Mouse (Mus musculus) lung, postnatal 25 days (tissue): ENCODE measurements around the gene Icos.

Experiments used
- DNase-seq: peaks from one replicate; pipeline ENCODE4 v3.0.0; 2022; ENCODE audit warnings: low spot score

Gene Icos

DNA sequence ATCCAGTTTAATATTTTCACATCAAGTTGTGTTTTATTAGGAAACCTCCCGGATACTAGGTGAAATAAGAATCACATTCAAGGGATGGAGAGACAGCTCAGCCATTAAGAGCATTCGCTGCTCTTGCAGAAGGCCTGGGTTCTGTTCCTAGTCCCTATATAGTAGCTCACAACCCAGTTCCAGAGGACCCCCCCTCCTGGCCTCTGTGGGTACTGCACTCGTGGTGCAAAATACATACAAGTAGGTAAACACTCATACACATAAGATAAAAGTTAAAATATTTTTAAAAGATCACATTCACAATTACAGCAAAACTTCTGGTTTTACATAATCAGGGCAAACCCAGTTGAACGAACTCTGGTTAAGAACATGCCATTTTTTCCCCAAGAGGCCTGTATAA, 15.6 kb upstream of the Icos start:
- DNase-seq: no peak

DNA sequence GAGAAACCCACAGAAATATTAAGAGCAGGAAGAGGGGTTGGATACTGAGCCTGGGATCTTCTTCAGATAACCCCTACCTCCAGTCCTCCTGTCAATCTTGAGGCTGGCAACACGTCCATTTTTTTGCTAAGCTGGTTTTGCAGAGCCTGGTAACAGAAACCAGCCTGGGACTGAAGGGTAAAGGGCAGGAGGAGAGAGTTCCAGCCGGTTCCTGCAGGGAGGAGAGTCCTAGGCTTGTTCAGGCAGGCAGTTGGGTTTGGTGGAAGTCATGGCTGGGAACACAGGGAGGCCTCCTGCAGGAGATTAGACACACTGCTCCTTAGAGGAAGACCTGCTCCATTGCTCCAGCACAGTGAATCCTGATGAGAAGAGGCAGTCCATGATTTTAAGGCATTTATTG, 10.2 kb upstream of the Icos start:
- DNase-seq: no peak

DNA sequence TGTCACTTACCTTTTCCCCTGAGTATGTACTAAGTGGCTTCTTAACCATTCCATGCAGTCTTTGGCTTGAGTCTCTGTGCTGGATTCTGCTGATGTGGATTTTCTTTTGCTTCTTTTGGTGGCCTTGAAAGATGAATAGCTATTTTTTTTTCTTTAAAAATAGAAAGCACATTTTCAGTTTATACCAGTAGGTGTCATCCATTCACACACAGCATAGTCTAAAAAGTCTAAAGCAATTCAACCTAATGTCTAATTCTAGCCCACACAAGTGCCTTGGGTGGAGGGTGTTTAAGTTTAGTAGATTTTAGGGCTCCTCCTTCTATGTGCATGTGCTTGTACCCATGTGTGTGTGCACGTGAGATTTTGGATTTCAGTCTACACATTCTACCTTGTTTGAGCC, 6.9 kb upstream of the Icos start:
- DNase-seq: no peak

DNA sequence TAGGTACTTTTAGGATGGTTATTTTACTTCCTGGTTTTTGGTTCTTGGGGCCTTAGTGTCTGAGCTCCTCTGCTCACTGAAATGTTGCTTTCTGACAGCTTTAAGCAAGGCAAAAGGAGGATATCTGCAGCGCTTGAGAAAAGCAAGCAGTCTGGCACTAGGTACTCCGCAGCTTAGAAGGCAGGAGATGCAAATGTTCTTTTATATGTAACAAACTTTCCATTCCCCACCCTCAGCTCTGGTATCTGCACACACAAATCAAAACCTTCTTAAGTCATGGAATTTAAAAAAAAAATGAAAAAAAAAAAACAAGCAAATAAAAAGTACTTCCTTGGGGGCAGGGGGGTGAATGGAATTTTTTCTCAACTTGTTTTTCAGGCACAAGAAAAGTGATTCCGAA, 3.5 kb upstream of the Icos start:
- DNase-seq: no peak

DNA sequence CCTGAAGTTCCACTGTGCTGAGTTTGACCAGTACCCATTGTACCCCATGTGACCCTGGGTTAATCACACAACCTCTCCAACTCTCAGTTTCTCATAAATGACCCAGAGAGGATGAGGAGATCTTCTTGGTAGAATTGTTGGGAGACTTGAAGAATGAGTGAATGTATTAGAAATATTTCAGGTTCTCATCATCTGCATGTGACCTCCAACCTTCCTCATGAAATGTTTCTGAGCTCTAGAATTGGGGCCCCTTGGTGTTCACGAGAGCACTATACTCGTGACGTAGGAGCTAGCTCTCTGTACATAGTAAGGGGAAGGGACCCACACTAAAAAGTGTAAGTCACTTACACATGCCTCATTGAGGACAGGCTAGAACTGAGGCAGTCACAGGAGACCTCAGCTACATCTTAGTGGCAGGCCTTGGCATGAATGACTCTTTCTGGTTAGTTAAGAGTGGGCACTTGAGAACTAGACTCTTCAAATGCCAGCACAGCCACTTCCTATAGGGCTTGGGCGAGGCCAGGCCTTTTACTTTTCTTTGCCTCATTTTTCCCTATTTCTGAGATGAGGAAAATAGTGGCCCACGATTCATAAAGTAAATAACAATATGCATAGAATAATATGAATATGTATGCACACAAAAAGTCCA, 2.0 kb upstream of the Icos start:
- DNase-seq: no peak

DNA sequence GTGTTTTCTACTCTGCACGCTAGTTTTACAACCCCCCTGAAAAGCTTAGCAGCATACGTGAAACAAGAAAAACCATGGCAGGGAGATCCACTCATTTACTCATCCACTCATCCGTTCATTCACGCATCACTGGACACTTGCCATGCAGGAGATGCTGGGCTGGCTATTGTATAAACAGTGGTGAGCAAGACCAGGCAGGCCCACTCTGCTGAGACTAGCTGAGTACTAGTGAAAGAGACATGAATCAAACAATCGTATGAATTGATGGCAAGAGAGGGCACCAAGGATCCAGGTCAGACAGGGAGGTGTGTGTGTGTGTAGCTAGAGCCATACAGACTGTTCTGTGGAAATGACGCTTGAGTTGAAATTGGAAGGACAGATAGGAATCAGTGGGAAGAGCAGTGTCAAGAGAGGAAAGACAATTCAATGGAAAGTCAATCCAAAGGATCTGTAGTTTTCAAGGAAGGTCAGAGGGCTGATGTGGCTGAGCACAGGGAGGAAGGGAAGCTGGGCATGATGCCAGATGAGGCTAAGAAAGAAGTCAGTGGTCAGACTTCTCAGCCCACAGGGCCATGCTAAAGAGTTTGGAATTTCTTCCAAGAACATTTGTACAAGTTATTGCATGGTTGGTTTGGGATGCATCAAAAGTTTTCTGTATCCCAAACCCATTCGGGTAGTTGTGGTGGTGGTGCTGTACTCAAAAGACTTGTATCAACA, 1.6 kb downstream of the Icos start:
- DNase-seq: no peak

DNA sequence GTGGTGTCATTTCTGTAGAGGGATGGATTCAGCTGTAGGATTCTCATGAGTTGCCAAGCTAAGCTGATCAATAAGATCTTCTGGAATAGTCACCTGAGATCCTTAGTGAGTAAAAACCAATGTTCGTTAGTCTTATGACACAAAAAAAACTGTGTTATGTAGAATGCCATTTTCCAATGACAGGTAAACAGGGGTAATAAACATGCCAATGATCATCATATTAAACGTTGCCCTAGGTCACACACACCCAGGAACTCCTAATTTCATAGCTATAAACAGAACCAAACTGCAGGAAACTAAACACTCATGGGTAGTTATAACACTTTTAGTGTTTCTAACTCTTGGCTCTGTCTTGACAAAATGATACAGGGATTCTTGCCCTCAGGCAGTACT, 2.1 kb downstream of the Icos start:
- DNase-seq: no peak

DNA sequence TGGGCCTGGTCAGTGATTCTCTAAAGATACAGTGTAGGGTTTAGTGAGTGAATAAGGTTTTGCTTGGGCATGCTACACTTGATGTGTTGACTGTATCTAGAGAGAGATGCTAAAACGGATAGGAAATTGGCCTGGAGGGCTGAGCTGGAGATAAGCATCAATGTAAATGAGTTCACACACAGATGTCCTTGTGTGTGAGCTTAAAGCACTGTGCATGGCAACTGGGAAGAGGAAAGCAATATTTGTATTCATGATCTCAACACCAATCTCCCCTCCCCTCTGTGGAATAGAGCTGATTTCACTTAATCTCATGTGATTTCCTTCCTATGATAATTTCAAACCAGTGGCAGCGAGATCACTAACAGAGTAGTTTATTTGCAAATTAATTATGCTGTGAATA, 7.3 kb downstream of the Icos start:
- no peak for DNase-seq

DNA sequence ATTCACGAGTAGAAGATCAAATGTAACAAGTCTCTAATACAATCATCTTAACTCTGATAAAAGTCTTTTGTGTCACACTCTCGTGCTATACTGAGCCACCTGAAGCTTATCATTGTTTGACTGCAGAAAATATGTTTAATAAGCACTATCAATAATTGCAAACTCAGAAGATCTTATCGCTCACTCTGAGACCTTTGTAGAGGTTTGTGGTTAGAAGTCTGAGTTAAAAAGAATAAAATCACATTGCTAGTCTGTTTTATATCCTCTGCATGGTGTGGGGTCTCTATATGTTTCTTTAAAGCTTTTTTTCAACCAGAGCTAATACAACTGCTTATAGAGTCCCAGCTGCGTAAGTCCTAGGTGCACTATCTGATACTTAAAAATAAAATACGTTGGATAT, 8.4 kb downstream of the Icos start:
- no peak for DNase-seq

DNA sequence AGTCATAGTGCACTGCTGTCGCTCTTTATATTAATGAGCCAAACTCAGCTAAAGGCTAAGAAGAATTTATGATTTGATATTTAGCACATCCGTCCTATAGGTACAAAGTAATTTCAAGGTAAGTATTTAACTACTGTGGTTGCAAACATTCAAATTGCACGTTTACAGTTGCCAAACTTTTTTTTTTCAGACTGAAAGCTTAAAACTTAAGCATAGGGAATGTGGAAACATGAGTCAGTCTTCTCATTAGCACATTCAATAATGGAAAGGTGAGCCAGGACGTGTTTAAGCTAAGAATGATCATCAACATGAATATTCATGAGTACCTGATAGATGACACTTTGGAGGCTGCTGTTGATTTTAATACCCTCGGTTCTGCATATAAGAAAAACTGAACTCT, 11.4 kb downstream of the Icos start:
- no peak for DNase-seq

DNA sequence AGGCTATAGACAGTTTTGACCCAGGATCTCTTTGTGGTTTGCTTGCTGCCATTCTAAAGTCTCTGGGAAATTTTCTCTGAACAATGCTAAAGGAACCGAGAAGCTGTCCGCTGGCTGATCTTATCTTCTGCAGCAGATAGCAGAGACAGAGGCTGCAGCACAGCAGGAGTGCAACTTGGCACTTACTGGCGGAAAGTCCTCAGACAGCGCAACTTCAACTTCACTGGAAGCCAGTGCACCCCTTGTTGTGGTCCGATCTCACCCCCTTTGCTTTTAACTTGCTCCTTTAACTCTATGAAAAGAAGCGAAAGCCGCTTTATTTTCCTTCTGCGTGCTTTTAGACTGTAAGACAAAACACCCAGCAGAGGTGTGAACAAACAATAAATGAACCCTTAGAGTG, 12.6 kb downstream of the Icos start:
- DNase-seq: no peak

DNA sequence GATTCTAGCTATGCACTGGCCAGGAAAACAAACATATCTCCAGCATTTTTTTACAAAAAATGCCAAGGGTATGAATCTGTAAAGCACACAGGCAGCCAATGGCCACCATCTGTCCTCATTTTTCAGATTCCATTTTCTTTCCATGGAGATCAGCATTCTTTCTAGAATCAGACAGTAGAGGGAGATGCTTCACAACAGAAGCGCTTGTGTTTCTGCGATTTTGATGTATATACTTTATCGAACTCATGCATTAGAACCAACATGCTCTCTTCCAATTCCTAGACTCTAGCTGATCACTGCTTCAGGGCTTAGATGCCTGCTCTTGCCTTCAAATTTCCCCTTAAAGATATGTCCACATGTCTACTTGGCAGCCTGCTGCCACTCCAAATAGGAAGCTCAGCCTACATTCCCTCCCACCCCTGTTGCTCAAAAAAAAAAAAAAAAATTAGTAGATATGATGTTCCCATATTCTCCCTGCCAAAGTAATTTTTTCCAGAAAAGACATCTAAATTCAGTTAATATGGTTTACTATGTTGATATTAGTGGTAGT, 20.4 kb downstream of the Icos start:
- no peak for DNase-seq

DNA sequence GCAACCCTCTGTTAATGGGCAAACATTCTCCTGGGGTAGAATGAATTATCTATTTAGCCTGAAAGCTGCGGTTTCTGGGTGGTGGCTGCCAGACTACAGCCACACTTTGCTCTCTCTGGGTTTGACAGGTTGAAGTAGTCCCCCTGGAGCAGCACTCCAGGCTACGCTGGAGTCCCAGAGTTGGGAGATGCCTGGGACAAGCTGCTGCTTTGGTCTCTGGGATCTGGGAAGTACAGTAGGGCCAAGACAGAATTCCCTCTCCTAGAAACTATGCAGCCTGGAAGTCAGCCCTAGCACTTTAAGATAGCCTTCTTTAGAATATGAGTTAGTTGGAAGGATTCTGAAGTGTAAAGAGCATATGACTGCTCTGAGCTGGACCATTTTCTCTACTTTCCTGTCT, 21.0 kb downstream of the Icos start:
- DNase-seq: no peak

DNA sequence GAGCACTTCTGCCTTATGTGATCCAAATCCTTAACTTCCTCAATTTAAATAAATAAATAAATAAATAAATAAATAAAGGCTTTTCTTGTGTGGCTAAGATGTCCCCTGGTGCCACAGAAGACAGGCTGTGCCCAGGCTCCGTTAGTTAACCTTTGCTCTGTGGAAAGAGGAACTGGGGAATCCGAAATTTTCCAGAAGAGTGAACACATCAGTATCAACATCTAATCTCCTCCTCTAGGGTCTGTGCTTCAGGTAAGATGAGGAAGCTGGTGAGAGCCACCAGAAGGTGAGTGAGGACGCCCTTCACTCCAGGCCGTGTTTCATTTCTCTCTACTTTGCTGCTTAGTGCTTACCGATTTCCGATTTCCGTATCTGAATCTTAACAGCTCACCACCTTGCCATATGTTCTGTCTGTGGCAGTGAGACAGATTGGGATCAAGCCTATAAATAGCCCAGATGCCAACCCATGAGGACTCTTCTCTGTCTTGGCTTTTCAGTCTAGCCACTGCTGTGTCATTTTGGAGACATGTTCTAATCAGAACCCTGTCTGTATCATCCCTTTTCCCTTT, 24.1 kb downstream of the Icos start:
- no peak for DNase-seq

DNA sequence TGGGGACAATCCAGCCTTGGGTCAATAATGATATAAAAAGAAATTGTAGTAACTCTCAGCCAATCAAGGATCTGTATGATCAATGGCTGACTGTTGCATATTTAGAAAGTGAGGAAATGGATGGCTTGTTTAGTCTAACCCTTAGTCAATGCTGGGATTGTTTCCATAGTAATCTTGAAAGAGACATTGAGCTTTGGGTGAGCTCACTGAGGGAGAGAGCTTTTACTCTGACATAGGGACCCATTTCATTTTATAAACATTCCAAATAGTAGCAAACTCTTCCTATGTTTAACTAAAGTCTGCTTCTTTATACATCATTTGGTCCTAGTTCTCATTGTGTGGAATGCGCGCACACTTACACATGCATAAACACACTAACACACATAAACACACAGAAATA, 28.5 kb downstream of the Icos start:
- no peak for DNase-seq

DNA sequence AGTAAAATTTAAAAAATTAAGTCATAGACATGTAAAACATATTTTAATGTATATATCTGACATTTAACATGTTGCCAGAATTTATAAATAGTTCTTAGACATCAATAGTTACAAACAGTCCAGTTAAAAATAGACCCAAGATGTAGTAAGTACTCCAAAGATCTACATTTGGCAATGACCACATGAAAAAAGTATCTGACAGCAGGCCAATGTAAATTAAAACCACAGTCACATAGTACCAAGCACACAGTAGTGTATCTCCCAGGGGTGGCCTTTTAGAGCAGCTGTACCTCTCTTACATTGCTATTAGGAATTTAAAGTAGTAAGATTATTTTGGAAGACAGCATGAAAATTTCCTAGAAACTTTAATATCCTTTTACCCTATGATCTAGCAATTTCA, 29.8 kb downstream of the Icos start:
- no peak for DNase-seq

DNA sequence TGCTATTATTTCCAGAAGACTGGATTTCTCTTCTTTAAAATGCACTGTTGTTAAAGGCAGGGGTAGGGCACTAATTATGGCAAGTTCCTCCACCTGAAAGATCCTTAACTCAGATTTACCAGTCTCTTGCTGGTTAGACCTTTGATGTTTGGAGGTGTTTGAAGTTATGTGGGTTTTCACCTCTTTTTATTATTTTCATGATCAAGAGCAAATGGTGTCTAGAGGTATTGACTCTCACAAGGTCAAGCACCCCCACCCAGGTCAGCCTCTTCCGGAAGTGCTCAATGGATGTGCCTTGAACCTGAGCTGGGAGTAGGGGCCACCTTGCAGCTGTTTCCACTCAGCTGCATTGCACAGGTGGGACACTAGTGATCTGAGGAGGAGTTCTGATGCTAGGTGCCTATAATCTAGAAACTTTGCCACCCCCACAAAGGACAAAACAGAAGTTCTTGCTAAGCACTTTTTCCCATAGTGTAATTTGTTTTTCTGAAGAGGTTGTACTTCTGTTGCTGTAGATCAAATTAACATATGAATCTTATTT, 38.9 kb downstream of the Icos start:
- no peak for DNase-seq

DNA sequence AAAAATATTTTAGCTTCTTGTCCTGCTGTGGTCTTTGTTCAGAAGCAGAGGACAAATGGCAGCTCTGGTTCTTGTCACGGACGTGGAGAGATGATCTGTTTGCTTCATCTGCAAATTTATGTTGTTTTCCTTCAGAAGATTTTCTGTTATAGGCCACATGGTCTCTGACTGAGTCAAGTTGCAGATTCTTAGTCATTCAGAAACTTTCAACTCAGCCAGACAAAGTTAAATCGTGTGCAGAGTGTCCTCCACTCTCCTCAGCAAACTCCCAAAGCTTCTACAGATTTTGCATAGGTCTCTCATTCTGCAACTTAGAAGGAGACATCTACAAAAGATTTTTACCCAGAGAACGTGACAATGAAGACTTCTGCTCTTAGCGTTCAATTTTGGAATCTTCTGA, 49.0 kb downstream of the Icos start:
- no peak for DNase-seq

DNA sequence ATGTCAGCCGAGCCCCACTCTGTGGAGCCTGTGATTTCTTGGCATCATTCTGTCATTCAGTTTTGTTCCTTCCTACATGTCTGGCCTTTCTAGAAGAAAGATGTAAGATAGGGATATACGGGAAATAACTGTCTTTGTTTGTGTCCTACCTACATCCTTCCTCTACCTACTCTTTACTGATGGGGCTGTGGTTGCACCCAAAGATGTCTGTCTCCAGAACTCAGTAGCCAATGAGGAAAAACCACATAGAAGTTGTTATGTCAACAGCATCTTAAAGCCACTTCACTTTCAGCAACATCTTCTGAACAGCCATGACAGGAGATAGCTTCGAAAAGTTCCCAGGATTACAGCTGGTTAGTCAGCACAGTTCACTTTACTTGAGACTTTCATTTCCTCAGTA, 49.8 kb downstream of the Icos start:
- no peak for DNase-seq

DNA sequence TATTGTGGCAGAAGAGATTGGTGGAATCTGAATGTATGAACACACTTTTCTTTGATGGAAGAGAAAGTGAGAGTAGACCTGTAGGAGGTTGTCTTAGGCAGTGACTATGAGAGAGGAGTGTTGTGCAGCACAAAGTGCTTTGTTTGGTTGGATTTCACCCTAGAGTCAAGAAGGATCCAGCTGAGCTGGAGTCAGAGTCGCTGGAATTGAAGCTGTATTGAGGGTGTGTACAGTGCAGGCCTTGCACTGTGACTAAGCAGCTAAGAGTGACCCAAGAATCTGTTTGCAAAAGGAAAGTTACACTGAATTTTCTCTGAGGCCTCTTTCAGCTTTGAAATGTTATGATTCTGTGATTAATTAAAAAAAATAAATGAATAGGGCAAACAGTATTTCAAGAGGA, 52.2 kb downstream of the Icos start:
- no peak for DNase-seq

DNA sequence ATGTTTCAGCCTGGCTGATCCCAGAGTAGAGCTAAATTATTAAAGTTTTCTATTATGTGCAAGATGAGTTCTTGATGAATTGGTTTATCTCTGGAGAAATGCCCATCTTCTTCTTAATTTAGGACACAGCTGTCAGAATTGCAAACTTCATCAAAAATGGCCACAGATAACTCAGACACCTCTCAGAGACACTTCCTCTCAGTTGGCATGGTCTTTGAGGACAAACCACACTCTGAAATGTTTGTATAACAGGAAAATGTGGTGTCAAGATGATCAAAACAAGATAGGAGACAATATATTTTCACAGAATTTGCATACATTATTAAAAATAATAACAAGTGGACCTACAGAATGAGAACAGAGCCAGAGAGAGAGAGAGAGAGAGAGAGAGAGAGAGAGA, 52.8 kb downstream of the Icos start:
- no peak for DNase-seq

DNA sequence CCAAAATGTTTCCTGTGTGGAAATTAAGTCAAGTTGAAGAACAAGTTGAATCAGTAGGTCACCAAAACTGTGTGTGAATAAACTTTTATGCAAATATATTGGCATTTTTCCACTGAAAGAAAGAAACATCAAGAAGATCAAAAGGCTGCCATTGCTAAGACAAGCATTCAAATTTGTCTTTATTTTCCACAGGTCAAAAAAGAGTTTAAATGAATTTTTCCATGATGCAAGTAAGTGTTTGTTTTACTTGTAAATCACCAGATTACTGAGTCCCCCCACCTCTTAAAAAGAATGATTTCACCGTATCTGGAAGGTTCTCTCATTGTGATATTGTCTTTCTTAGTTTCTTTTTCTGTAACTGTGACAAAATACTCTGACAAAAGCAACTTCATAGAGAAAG, 57.5 kb downstream of the Icos start:
- DNase-seq: no peak

DNA sequence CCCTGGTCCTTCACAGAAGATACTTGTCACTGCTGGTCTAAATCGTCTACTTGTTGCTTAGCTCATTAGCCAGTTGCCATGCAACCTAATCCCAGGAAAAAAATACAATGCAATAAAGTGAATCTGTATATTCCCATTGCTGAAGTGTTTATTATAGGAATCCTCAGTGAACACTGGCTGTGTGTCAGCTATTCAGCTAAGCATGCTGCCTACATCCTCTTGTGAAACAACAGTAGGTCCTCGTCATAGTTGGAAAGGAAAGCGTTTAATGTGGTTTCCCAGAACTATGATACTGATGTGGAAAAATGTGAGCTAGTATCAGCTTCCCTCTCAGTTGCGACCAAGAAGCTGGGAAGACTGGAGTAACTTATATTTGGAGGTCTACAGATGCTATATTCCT, 60.5 kb downstream of the Icos start:
- no peak for DNase-seq
